Mouse (Mus musculus): ENCODE measurements around the gene Tbc1d2. TPM values are rescaled to one million over a fixed set of nuclear protein-coding genes. Genes with fewer than 3 reads are reported as not detected.
"Not testable (repeated sequence)": the region's sequence is repeated elsewhere in the genome, so short reads cannot be mapped to it uniquely, and the experiment has no call there.

Tbc1d2 gene
- polyA plus RNA-seq, 1 experiment from 2014 or later, result 0.55 TPM

GRCm38 (mm10) chr4:46641283-46641682 lies 8.7 kb downstream of the Tbc1d2 start:
- ATAC-seq (replicated peaks; ENCODE audit: insufficient number of reproducible peaks, insufficient read depth, low FRiP score, low read depth), result no peak

GRCm38 (mm10) chr4:46639866-46640265 lies 10.1 kb downstream of the Tbc1d2 start:
- Histone ChIP-seq H3K9ac (no peak overlapping the region), H3K4me1 (replicated peaks) (peaks cover 7% of the 10 kb centered on the region), H3K9me3 (replicated peaks) (no peaks in the 10 kb centered on the region), H3K27ac (no peak overlapping the region), H3K36me3 (no peaks in the 10 kb centered on the region), H3K27me3 (no peaks in the 10 kb centered on the region), H3K4me2 (no peak overlapping the region), H3K4me3 (no peak overlapping the region)
- no peak for ATAC-seq (replicated peaks; ENCODE audit: insufficient number of reproducible peaks, insufficient read depth, low FRiP score, low read depth)
- 50% methylated on average over 8 of the region's 8 CpGs for WGBS

More at GRCm38 (mm10) chr4:46641283-46641682, 8.7 kb downstream of the Tbc1d2 start:
- Histone ChIP-seq H3K36me3 (no peaks in the 10 kb centered on the region), H3K9ac (no peak overlapping the region), H3K9me3 (replicated peaks) (no peaks in the 10 kb centered on the region), H3K4me2 (no peak overlapping the region), H3K27me3 (no peaks in the 10 kb centered on the region), H3K4me1 (replicated peaks) (peaks cover 7% of the 10 kb centered on the region), H3K4me3 (no peak overlapping the region), H3K27ac (no peak overlapping the region)
- WGBS, result 74% methylated on average over 4 of the region's 4 CpGs

GRCm38 (mm10) chr4:46637250-46637649 lies 12.8 kb downstream of the Tbc1d2 start:
- H3K27me3 ChIP-seq; H3K9ac ChIP-seq; H3K36me3 ChIP-seq; H3K27ac ChIP-seq; H3K4me1 ChIP-seq (replicated peaks); ATAC-seq (replicated peaks; ENCODE audit: insufficient number of reproducible peaks, insufficient read depth, low FRiP score, low read depth); H3K4me2 ChIP-seq; H3K9me3 ChIP-seq (replicated peaks); H3K4me3 ChIP-seq: not testable (repeated sequence)
- WGBS, result 91% methylated on average over 10 of the region's 10 CpGs

GRCm38 (mm10) chr4:46635702-46636430 lies 14.1 kb downstream of the Tbc1d2 start:
- Histone ChIP-seq H3K36me3 (no peaks in the 10 kb centered on the region), H3K4me1 (replicated peaks) (no peaks in the 10 kb centered on the region), H3K27me3 (peaks cover 3% of the 10 kb centered on the region; the same call in 1 of the 2 replicates), H3K9ac (no peak overlapping the region), H3K27ac (no peak overlapping the region), H3K4me2 (no peak overlapping the region), H3K4me3 (no peak overlapping the region), H3K9me3 (replicated peaks) (no peaks in the 10 kb centered on the region)
- WGBS, result 77% methylated on average over 16 of the region's 16 CpGs
- no peak for ATAC-seq (replicated peaks; ENCODE audit: insufficient number of reproducible peaks, insufficient read depth, low FRiP score, low read depth)

GRCm38 (mm10) chr4:46634881-46635280 lies 15.1 kb downstream of the Tbc1d2 start:
- no peak overlapping the region for H3K27ac ChIP-seq

GRCm38 (mm10) chr4:46633565-46633964 lies 16.4 kb downstream of the Tbc1d2 start:
- not testable (repeated sequence) for H3K4me3 ChIP-seq; H3K9ac ChIP-seq; ATAC-seq (replicated peaks; ENCODE audit: insufficient number of reproducible peaks, insufficient read depth, low FRiP score, low read depth); H3K36me3 ChIP-seq; H3K27me3 ChIP-seq; H3K27ac ChIP-seq; H3K4me1 ChIP-seq (replicated peaks); H3K4me2 ChIP-seq; H3K9me3 ChIP-seq (replicated peaks)
- WGBS, result 70% methylated on average over 6 of the region's 6 CpGs

More at GRCm38 (mm10) chr4:46634881-46635280, 15.1 kb downstream of the Tbc1d2 start:
- Histone ChIP-seq H3K27me3 (peaks cover 3% of the 10 kb centered on the region; the same call in 1 of the 2 replicates), H3K4me2 (no peak overlapping the region), H3K9ac (no peak overlapping the region), H3K9me3 (replicated peaks) (no peaks in the 10 kb centered on the region), H3K4me3 (no peak overlapping the region), H3K4me1 (replicated peaks) (no peaks in the 10 kb centered on the region), H3K36me3 (no peaks in the 10 kb centered on the region)
- ATAC-seq (replicated peaks; ENCODE audit: insufficient number of reproducible peaks, insufficient read depth, low FRiP score, low read depth), result no peak
- WGBS, result 60% methylated on average over 6 of the region's 6 CpGs

- no peaks in the 10 kb centered on the region for H3K9me3 ChIP-seq (replicated peaks)
- no peak overlapping the region for H3K27ac ChIP-seq
- peaks cover 7% of the 10 kb centered on the region; the same call in 1 of the 2 replicates for H3K4me1 ChIP-seq (replicated peaks)
- H3K4me3 ChIP-seq, result no peak overlapping the region
- no peak for ATAC-seq (replicated peaks; ENCODE audit: insufficient number of reproducible peaks, insufficient read depth, low FRiP score, low read depth)
- H3K36me3 ChIP-seq, result no peaks in the 10 kb centered on the region
- H3K27me3 ChIP-seq, result peaks cover 3% of the 10 kb centered on the region; the same call in 1 of the 2 replicates
- H3K4me2 ChIP-seq, result no peak overlapping the region
- WGBS, result 46% methylated on average over 2 of the region's 2 CpGs
- no peak overlapping the region for H3K9ac ChIP-seq
Measured at GRCm38 (mm10) chr4:46632465-46632864, 17.5 kb downstream of the Tbc1d2 start.

GRCm38 (mm10) chr4:46630390-46630789 lies 19.6 kb downstream of the Tbc1d2 start:
- Histone ChIP-seq H3K27ac (no peak overlapping the region), H3K4me1 (replicated peaks) (peaks cover 7% of the 10 kb centered on the region; the same call in 1 of the 2 replicates), H3K36me3 (no peaks in the 10 kb centered on the region), H3K9ac (no peak overlapping the region), H3K9me3 (replicated peaks) (no peaks in the 10 kb centered on the region), H3K4me2 (no peak overlapping the region), H3K4me3 (no peak overlapping the region), H3K27me3 (peaks cover 3% of the 10 kb centered on the region; the same call in 1 of the 2 replicates)
- ATAC-seq (replicated peaks; ENCODE audit: insufficient number of reproducible peaks, insufficient read depth, low FRiP score, low read depth), result no peak
- 43% methylated on average over 9 of the region's 9 CpGs for WGBS

- 32% methylated on average over 9 of the region's 9 CpGs for WGBS
- peak overlapping the region; percentile 32; the same call in 1 of the 2 replicates for H3K4me2 ChIP-seq
- ATAC-seq (replicated peaks; ENCODE audit: insufficient number of reproducible peaks, insufficient read depth, low FRiP score, low read depth), result no peak
Measured at GRCm38 (mm10) chr4:46628873-46629272, 21.1 kb downstream of the Tbc1d2 start.

GRCm38 (mm10) chr4:46628081-46628480 lies 21.9 kb downstream of the Tbc1d2 start:
- H3K36me3 ChIP-seq, result no peaks in the 10 kb centered on the region
- ATAC-seq (replicated peaks; ENCODE audit: insufficient number of reproducible peaks, insufficient read depth, low FRiP score, low read depth), result no peak
- 70% methylated on average over 11 of the region's 11 CpGs for WGBS
- H3K9me3 ChIP-seq (replicated peaks), result no peaks in the 10 kb centered on the region
- peaks cover 7% of the 10 kb centered on the region; the same call in 1 of the 2 replicates for H3K4me1 ChIP-seq (replicated peaks)
- H3K27ac ChIP-seq, result no peak overlapping the region
- H3K27me3 ChIP-seq, result no peaks in the 10 kb centered on the region
- H3K4me3 ChIP-seq, result no peak overlapping the region
- no peak overlapping the region for H3K9ac ChIP-seq
- no peak overlapping the region for H3K4me2 ChIP-seq

More at GRCm38 (mm10) chr4:46628873-46629272, 21.1 kb downstream of the Tbc1d2 start:
- H3K36me3 ChIP-seq, result no peaks in the 10 kb centered on the region
- no peak overlapping the region for H3K27ac ChIP-seq
- no peak overlapping the region for H3K9ac ChIP-seq
- no peaks in the 10 kb centered on the region for H3K27me3 ChIP-seq
- no peaks in the 10 kb centered on the region for H3K9me3 ChIP-seq (replicated peaks)
- H3K4me3 ChIP-seq, result no peak overlapping the region
- H3K4me1 ChIP-seq (replicated peaks), result peaks cover 7% of the 10 kb centered on the region; the same call in 1 of the 2 replicates

GRCm38 (mm10) chr4:46625101-46625500 lies 24.9 kb downstream of the Tbc1d2 start:
- H3K36me3 ChIP-seq, result no peaks in the 10 kb centered on the region

GRCm38 (mm10) chr4:46623007-46623406 lies 27.0 kb downstream of the Tbc1d2 start:
- Histone ChIP-seq H3K27ac (no peak overlapping the region), H3K4me1 (replicated peaks) (peaks cover 9% of the 10 kb centered on the region), H3K36me3 (no peaks in the 10 kb centered on the region), H3K4me3 (no peak overlapping the region), H3K4me2 (no peak overlapping the region), H3K9me3 (replicated peaks) (no peaks in the 10 kb centered on the region), H3K9ac (no peak overlapping the region), H3K27me3 (peaks cover 27% of the 10 kb centered on the region)
- WGBS, result 71% methylated on average over 5 of the region's 5 CpGs
- ATAC-seq (replicated peaks; ENCODE audit: insufficient number of reproducible peaks, insufficient read depth, low FRiP score, low read depth), result no peak

More at GRCm38 (mm10) chr4:46625101-46625500, 24.9 kb downstream of the Tbc1d2 start:
- H3K4me2 ChIP-seq, result no peak overlapping the region
- no peak for ATAC-seq (replicated peaks; ENCODE audit: insufficient number of reproducible peaks, insufficient read depth, low FRiP score, low read depth)
- peaks cover 12% of the 10 kb centered on the region for H3K4me1 ChIP-seq (replicated peaks)
- no peak overlapping the region for H3K27ac ChIP-seq
- H3K9me3 ChIP-seq (replicated peaks), result no peaks in the 10 kb centered on the region
- no peak overlapping the region for H3K4me3 ChIP-seq
- 73% methylated on average over 10 of the region's 10 CpGs for WGBS
- no peak overlapping the region for H3K9ac ChIP-seq
- peaks cover 9% of the 10 kb centered on the region for H3K27me3 ChIP-seq

Data from heart, embryonic 15.5 days (tissue).